Mouse (Mus musculus) layer of hippocampus, postnatal 10 days (tissue): Measurements from ENCODE around the gene Jrkl. TPM values are rescaled to one million over a fixed set of nuclear protein-coding genes. Genes with fewer than 3 reads are reported as not detected.

ENCODE experiments used
- total RNA-seq, 2 experiments: library from RNA; stranded (reverse); gene quantifications; 2 replicates each; pipeline ENCODE4 v1.2.3; 2021

Gene Jrkl
- total RNA-seq, 2 experiments from 2014 or later = 11.0 to 11.8 TPM

Other genes with a start within 250 kb of the Jrkl start
- 10 to 100 TPM; 12.0 to 12.9 TPM for gene Ccdc82, start 1.1 kb upstream of the Jrkl start, total RNA-seq
- 10 to 100 TPM; 11.2 to 13.0 TPM for gene Maml2, start 52.1 kb upstream of the Jrkl start, total RNA-seq
- not detected for gene Gm17571, start 200.9 kb upstream of the Jrkl start, total RNA-seq